Mouse (Mus musculus): Measurements from ENCODE around the gene Ndufv2. TPM values are rescaled to one million over a fixed set of nuclear protein-coding genes. Genes with fewer than 3 reads are reported as not detected.
"Not testable (repeated sequence)": the region's sequence is repeated elsewhere in the genome, so short reads cannot be mapped to it uniquely, and the experiment has no call there.

The Ndufv2 gene
- polyA plus RNA-seq, 1 experiment: 31.0 TPM

DNA sequence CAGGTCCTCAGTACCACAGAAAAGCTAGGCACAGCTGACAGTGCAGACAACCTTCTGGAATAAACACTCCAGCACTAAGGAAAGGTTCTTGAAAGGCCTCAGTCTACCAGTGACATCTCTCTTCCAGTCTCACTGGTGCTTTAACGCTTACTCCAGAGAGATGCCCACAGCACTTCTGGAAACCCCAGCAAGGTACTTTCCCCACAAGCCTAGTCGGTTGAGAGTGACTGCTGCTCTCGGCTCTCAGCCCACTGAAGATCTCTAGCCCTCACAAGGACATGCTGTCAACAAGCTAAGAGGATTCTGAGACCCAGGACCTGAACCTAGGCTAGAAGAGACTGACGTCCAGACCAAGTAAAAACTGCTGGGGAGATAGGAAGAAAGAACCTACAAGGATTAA, 36.2 kb downstream of the Ndufv2 start:
- Histone ChIP-seq H3K4me3 (replicated peaks; ENCODE audit: extremely low read depth, low read depth, low read length) (no peak overlapping the region), H3K4me1 (ENCODE audit: control insufficient read depth, insufficient read depth, low read length) (no peaks in the 10 kb centered on the region; the same call in 1 of the 2 replicates)
- 77% methylated on average over 4 of the region's 4 CpGs for WGBS
- DNase-seq: no peak
- no peak for TF ChIP-seq POLR2A (IDR thresholded peaks at IDR 0.05; ENCODE audit: borderline replicate concordance, extremely low read depth, low read depth, low read length)
- TF ChIP-seq CTCF (IDR thresholded peaks at IDR 0.05; ENCODE audit: insufficient read depth, low read length): no peak

DNA sequence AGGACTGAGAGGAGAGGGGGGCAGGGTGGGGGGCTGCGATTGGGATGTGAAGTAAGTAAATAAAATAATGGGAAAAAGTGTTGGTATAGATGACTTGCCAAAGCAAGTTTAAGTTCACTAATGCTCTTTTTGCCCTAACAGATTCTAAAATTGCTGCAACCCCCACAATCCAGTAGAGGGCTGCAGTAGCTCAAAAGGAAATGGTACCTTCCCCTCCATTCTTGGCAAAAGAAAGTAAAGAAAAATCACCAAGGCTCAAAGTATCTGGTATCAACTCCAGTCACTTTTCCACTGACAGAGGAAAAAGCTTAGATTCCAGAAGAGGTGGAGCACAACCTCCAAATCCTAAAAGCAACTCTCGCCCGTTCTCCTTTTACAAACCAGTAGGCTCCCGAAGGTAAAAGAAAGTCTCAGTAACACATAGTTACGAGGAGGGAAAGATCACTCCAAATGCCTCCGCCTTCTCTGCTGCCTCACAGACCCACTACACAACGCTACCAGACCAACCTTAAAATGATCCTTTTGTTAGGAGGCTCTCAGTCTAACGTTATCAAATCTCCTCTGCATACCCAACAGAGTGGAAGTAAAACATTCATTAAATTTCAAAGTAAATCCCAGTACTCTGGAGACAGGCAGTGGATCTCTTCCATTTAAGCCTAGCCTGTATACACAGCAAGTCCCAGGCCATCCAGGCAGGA, 40.0 kb downstream of the Ndufv2 start:
- 55% methylated on average over 8 of the region's 8 CpGs for WGBS
- no peak for DNase-seq
- TF ChIP-seq POLR2A (IDR thresholded peaks at IDR 0.05; ENCODE audit: borderline replicate concordance, extremely low read depth, low read depth, low read length) (no peak), CTCF (IDR thresholded peaks at IDR 0.05; ENCODE audit: insufficient read depth, low read length) (no peak)
- H3K4me1 ChIP-seq (ENCODE audit: control insufficient read depth, insufficient read depth, low read length): no peaks in the 10 kb centered on the region; the same call in 1 of the 2 replicates
- no peak overlapping the region for H3K4me3 ChIP-seq (replicated peaks; ENCODE audit: extremely low read depth, low read depth, low read length)

DNA sequence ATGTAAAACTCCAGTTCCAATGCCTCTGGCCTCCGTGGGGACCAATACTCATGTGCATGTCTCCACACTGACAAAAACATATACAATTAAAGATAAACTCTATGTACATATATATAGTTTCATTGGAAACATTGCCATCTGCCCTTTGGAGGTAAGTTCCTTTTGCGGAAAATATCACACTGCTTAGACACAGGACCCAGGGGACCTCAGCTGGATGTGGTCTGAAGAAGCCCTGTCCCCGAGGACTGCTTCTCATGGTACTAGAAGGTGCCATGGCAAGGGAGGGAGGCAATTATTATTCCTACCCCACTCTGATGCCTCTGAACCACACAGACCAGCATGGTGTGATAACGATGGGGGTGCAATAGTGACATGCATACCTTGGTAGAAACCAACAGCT, 43.2 kb downstream of the Ndufv2 start:
- DNase-seq: no peak
- 82% methylated on average over 4 of the region's 4 CpGs for WGBS
- TF ChIP-seq CTCF (IDR thresholded peaks at IDR 0.05; ENCODE audit: insufficient read depth, low read length) (no peak), POLR2A (IDR thresholded peaks at IDR 0.05; ENCODE audit: borderline replicate concordance, extremely low read depth, low read depth, low read length) (no peak)

DNA sequence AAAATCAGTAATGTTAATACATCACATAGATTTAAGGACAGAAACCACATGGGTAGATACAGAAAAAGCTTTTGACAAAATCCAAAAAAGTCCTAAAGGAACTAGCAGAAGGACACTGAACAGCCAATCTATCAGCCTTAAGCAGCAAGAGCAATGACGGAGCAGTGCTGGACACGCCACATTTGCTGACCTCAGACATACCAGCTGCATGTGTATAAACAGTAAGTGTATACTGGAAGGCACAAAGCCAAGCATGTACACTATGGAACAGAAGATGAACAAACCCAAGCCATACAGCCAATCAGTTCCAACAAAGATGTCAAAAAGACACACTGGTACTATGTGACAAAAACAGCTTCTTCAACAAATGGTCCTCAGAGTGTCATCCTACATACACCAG, 44.2 kb downstream of the Ndufv2 start:
- WGBS: 75% methylated on average over 2 of the region's 2 CpGs
- no peak for DNase-seq
- H3K4me1 ChIP-seq (ENCODE audit: control insufficient read depth, insufficient read depth, low read length): no peaks in the 10 kb centered on the region; the same call in none of the 2 replicates
- no peak for TF ChIP-seq POLR2A (IDR thresholded peaks at IDR 0.05; ENCODE audit: borderline replicate concordance, extremely low read depth, low read depth, low read length)
- no peak for TF ChIP-seq CTCF (IDR thresholded peaks at IDR 0.05; ENCODE audit: insufficient read depth, low read length)
- no peak overlapping the region for H3K4me3 ChIP-seq (replicated peaks; ENCODE audit: extremely low read depth, low read depth, low read length)

More for the DNA sequence above, 43.2 kb downstream of the Ndufv2 start:
- Histone ChIP-seq H3K4me3 (replicated peaks; ENCODE audit: extremely low read depth, low read depth, low read length) (no peak overlapping the region), H3K4me1 (ENCODE audit: control insufficient read depth, insufficient read depth, low read length) (no peaks in the 10 kb centered on the region; the same call in none of the 2 replicates)

DNA sequence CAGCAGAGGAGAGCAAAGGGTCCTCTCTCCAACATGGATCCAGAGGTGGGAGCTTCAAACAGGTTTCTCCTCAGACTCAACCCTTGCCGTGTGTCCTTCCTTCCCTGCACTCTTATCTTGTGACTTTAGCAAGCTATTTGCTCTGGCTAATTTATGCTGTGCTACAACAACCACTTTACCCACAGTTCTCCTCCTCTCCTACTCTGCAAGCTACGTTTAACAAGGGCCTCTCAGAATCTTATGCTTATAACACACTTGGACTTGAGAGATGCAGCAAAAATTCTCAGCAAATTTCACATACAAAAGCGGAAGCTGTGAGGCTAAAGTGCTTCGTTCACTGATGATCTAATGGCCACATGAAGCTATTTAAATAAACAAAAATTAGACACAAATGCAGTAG, 48.0 kb downstream of the Ndufv2 start:
- 41% methylated on average over 4 of the region's 4 CpGs for WGBS
- TF ChIP-seq CTCF (IDR thresholded peaks at IDR 0.05; ENCODE audit: insufficient read depth, low read length) (no peak), POLR2A (IDR thresholded peaks at IDR 0.05; ENCODE audit: borderline replicate concordance, extremely low read depth, low read depth, low read length) (no peak)
- Histone ChIP-seq H3K4me1 (ENCODE audit: control insufficient read depth, insufficient read depth, low read length) (no peaks in the 10 kb centered on the region; the same call in none of the 2 replicates), H3K4me3 (replicated peaks; ENCODE audit: extremely low read depth, low read depth, low read length) (no peak overlapping the region)
- no peak for DNase-seq

DNA sequence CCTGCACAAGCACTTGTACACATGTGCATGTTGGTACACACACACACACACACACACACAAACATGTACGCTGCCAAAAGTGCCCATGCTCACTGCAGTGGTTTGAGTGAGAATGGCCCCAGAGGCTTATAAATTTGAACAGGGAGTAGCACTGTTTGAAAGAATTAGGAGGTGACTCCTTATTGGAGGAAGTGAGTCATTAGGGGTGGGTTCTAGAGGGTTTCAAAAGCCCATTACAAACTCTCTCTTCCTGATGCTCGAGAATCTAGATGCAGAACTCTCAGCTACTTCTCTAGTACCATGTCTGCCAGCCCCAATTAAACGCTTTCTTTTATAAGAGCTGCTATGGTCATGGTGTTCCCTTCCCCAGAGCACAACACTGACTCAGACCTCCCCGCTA, 52.6 kb downstream of the Ndufv2 start:
- Histone ChIP-seq H3K4me1 (ENCODE audit: control insufficient read depth, insufficient read depth, low read length) (no peaks in the 10 kb centered on the region; the same call in none of the 2 replicates), H3K4me3 (replicated peaks; ENCODE audit: extremely low read depth, low read depth, low read length) (no peak overlapping the region)
- 72% methylated on average over 4 of the region's 4 CpGs for WGBS
- no peak for TF ChIP-seq POLR2A (IDR thresholded peaks at IDR 0.05; ENCODE audit: borderline replicate concordance, extremely low read depth, low read depth, low read length)
- no peak for TF ChIP-seq CTCF (IDR thresholded peaks at IDR 0.05; ENCODE audit: insufficient read depth, low read length)
- no peak for DNase-seq

DNA sequence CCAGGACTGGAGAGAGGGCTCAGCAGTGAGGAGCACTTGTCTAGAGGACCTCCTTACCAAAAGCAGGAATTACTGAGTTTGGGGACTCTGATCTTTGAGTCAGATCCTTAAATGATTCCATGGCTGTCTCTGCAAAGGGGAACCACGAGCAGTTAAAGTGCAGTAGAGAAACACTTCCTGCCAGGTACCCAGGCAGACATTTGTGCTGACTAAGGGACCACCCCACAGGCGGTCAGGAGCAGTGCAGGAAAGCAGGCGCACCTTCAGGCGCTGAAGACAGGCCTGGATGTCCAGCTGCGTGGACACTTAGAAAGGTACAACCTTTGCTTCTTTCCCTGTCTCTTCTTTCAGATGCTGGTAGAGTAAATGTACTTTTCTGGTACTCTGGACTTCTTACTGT, 53.2 kb downstream of the Ndufv2 start:
- Histone ChIP-seq H3K4me3 (replicated peaks; ENCODE audit: extremely low read depth, low read depth, low read length) (no peak overlapping the region), H3K4me1 (ENCODE audit: control insufficient read depth, insufficient read depth, low read length) (no peaks in the 10 kb centered on the region; the same call in 1 of the 2 replicates)
- no peak for TF ChIP-seq POLR2A (IDR thresholded peaks at IDR 0.05; ENCODE audit: borderline replicate concordance, extremely low read depth, low read depth, low read length)
- no peak for TF ChIP-seq CTCF (IDR thresholded peaks at IDR 0.05; ENCODE audit: insufficient read depth, low read length)
- WGBS: 72% methylated on average over 5 of the region's 5 CpGs
- no peak for DNase-seq

DNA sequence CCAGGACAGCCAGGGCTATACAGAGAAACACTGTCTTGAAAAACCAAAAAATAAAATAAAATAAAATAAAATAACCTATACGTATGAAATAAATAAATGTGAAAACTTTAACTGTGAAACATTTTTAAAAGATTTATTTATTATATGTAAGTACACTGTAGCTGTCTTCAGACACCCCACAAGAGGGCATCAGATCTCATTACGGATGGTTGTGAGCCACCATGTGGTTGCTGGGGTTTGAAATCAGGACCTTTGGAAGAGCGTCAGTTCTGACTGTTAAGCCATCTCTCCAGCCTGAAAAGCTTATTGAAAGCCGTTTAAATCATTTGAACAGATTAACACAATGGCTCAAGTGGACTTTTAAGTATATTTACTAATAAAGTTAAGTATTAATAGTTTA, 57.7 kb downstream of the Ndufv2 start:
- not testable (repeated sequence) for H3K4me3 ChIP-seq (replicated peaks; ENCODE audit: extremely low read depth, low read depth, low read length); DNase-seq; H3K4me1 ChIP-seq (ENCODE audit: control insufficient read depth, insufficient read depth, low read length)
- 91% methylated on average over 4 of the region's 4 CpGs for WGBS

DNA sequence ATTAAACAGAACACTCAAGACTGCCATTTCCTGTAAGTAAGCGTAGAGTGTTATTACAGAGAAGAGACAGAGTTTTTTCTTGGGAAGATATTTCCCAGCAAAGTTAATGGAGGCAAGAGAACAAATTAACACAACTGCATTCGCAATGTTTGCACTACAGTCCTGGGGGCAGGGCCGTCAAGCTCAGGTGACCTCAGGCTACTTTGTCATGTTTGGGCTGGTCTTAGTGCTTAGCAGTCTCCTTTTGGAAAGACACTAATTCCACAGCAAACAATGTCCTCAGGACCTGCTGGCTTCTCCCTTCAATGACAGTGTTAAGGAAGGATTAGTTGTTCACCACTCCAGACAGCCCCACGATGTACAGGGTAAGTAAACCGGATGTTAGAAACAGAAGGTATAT, 60.3 kb downstream of the Ndufv2 start:
- TF ChIP-seq CTCF (IDR thresholded peaks at IDR 0.05; ENCODE audit: insufficient read depth, low read length) (no peak), POLR2A (IDR thresholded peaks at IDR 0.05; ENCODE audit: borderline replicate concordance, extremely low read depth, low read depth, low read length) (no peak)
- Histone ChIP-seq H3K4me1 (ENCODE audit: control insufficient read depth, insufficient read depth, low read length) (no peaks in the 10 kb centered on the region), H3K4me3 (replicated peaks; ENCODE audit: extremely low read depth, low read depth, low read length) (no peak overlapping the region)
- WGBS: 59% methylated on average over 5 of the region's 5 CpGs
- no peak for DNase-seq

DNA sequence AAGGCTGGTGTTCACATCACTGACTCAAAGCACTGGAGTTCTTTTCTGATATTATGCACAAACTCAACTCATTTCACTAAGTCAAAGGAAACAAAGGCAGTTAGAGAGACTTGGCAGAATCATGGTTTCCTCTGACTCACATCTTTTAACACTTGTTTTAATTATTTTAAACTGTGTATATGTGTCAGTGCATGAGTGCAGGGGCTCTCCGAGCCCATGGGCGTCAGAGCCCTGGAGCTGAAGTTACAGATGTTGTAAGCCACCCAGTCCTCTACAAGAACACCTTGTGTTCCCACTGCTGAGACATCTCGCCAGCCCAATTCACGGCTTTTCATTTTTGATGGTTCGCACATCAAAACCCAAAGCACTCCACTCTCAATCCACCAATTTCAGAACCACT, 68.1 kb downstream of the Ndufv2 start:
- no peak for DNase-seq
- no peak for TF ChIP-seq CTCF (IDR thresholded peaks at IDR 0.05; ENCODE audit: insufficient read depth, low read length)
- no peak for TF ChIP-seq POLR2A (IDR thresholded peaks at IDR 0.05; ENCODE audit: borderline replicate concordance, extremely low read depth, low read depth, low read length)
- Histone ChIP-seq H3K4me3 (replicated peaks; ENCODE audit: extremely low read depth, low read depth, low read length) (no peak overlapping the region), H3K4me1 (ENCODE audit: control insufficient read depth, insufficient read depth, low read length) (no peaks in the 10 kb centered on the region)
- 87% methylated on average over 5 of the region's 5 CpGs for WGBS

All from lung, adult 2 months (tissue).